Mouse (Mus musculus): ENCODE data around the gene Schip1. TPM values are rescaled to one million over a fixed set of nuclear protein-coding genes. Genes with fewer than 3 reads are reported as not detected.
A peak's percentile ranks its signal among the peaks of the same experiment; 100 is the strongest.
"Not testable (repeated sequence)": the region's sequence is repeated elsewhere in the genome, so short reads cannot be mapped to it uniquely, and the experiment has no call there.

Schip1 gene
- total and polyA plus RNA-seq, 2 experiments from 2014 or later, result 108 to 157 TPM

GRCm38 (mm10) chr3:68077406-68077805 lies 12.8 kb downstream of the Schip1 start:
- whole genome bisulfite sequencing, result 81% methylated on average over 4 of the region's 4 CpGs
- DNase-seq (ENCODE audit: low spot score), result no peak
- H3K9me3 ChIP-seq (ENCODE audit: low read length), result no peaks in the 10 kb centered on the region

GRCm38 (mm10) chr3:68085024-68085423 lies 20.4 kb downstream of the Schip1 start:
- H3K4me1 ChIP-seq (ENCODE audit: insufficient read depth, low read length), result no peaks in the 10 kb centered on the region
- H3K4me3 ChIP-seq (ENCODE audit: low read depth, low read length), result no peak overlapping the region
- no peak for ATAC-seq (ENCODE audit: low FRiP score)
- no peak for DNase-seq (ENCODE audit: low spot score)
- H3K9me3 ChIP-seq (ENCODE audit: low read length), result no peaks in the 10 kb centered on the region
- no peaks in the 10 kb centered on the region for H3K27me3 ChIP-seq (ENCODE audit: insufficient read depth, low read length)
- H3K9ac ChIP-seq (replicated peaks; ENCODE audit: low read length, poor library complexity, severe bottlenecking), result no peak overlapping the region
- H3K27ac ChIP-seq (ENCODE audit: low read depth, low read length), result no peak overlapping the region
- no peak for TF ChIP-seq CTCF (IDR thresholded peaks at IDR 0.05)
- 75% methylated on average over 2 of the region's 2 CpGs for WGBS
- no peak overlapping the region for H3K4me2 ChIP-seq (ENCODE audit: low read depth, low read length, poor library complexity, severe bottlenecking)
- no peaks in the 10 kb centered on the region for H3K36me3 ChIP-seq (ENCODE audit: insufficient read depth, low read length)

More at GRCm38 (mm10) chr3:68077406-68077805, 12.8 kb downstream of the Schip1 start:
- TF ChIP-seq CTCF (IDR thresholded peaks at IDR 0.05), result no peak
- no peak overlapping the region for H3K4me2 ChIP-seq (ENCODE audit: low read depth, low read length, poor library complexity, severe bottlenecking)
- H3K4me1 ChIP-seq (ENCODE audit: insufficient read depth, low read length), result no peaks in the 10 kb centered on the region; the same call in 1 of the 2 replicates
- H3K4me3 ChIP-seq (ENCODE audit: low read depth, low read length), result no peak overlapping the region
- no peaks in the 10 kb centered on the region for H3K36me3 ChIP-seq (ENCODE audit: insufficient read depth, low read length)
- H3K9ac ChIP-seq (replicated peaks; ENCODE audit: low read length, poor library complexity, severe bottlenecking), result no peak overlapping the region
- H3K27me3 ChIP-seq (ENCODE audit: insufficient read depth, low read length), result no peaks in the 10 kb centered on the region
- H3K27ac ChIP-seq (ENCODE audit: low read depth, low read length), result no peak overlapping the region
- ATAC-seq (ENCODE audit: low FRiP score), result no peak

- WGBS, result 76% methylated on average over 4 of the region's 4 CpGs
- no peak overlapping the region for H3K27ac ChIP-seq (ENCODE audit: low read depth, low read length)
- no peak for TF ChIP-seq CTCF (IDR thresholded peaks at IDR 0.05)
- H3K9ac ChIP-seq (replicated peaks; ENCODE audit: low read length, poor library complexity, severe bottlenecking), result no peak overlapping the region
- no peak overlapping the region for H3K4me3 ChIP-seq (ENCODE audit: low read depth, low read length)
- no peak overlapping the region for H3K4me2 ChIP-seq (ENCODE audit: low read depth, low read length, poor library complexity, severe bottlenecking)
- ATAC-seq (ENCODE audit: low FRiP score) (no peak), DNase-seq (ENCODE audit: low spot score) (no peak)
- H3K9me3 ChIP-seq (ENCODE audit: low read length), result no peaks in the 10 kb centered on the region
- H3K36me3 ChIP-seq (ENCODE audit: insufficient read depth, low read length), result no peaks in the 10 kb centered on the region
- no peaks in the 10 kb centered on the region for H3K27me3 ChIP-seq (ENCODE audit: insufficient read depth, low read length)
- no peaks in the 10 kb centered on the region for H3K4me1 ChIP-seq (ENCODE audit: insufficient read depth, low read length)
Measured at GRCm38 (mm10) chr3:68092108-68092507, 27.5 kb downstream of the Schip1 start.

- Histone ChIP-seq H3K9me3 (ENCODE audit: low read length) (no peaks in the 10 kb centered on the region), H3K9ac (replicated peaks; ENCODE audit: low read length, poor library complexity, severe bottlenecking) (no peak overlapping the region), H3K36me3 (ENCODE audit: insufficient read depth, low read length) (no peaks in the 10 kb centered on the region), H3K4me2 (ENCODE audit: low read depth, low read length, poor library complexity, severe bottlenecking) (no peak overlapping the region), H3K4me3 (ENCODE audit: low read depth, low read length) (no peak overlapping the region), H3K4me1 (ENCODE audit: insufficient read depth, low read length) (no peaks in the 10 kb centered on the region), H3K27me3 (ENCODE audit: insufficient read depth, low read length) (no peaks in the 10 kb centered on the region), H3K27ac (ENCODE audit: low read depth, low read length) (no peak overlapping the region)
- no peak for ATAC-seq (ENCODE audit: low FRiP score)
- DNase-seq (ENCODE audit: low spot score), result peak; percentile 14
- TF ChIP-seq CTCF (IDR thresholded peaks at IDR 0.05), result no peak
- 78% methylated on average over 4 of the region's 4 CpGs for WGBS
Measured at GRCm38 (mm10) chr3:68096724-68097431, 32.3 kb downstream of the Schip1 start.

GRCm38 (mm10) chr3:68099561-68099960 lies 35.0 kb downstream of the Schip1 start:
- not testable (repeated sequence) for H3K27ac ChIP-seq (ENCODE audit: low read depth, low read length); H3K27me3 ChIP-seq (ENCODE audit: insufficient read depth, low read length); H3K9me3 ChIP-seq (ENCODE audit: low read length); H3K36me3 ChIP-seq (ENCODE audit: insufficient read depth, low read length); H3K4me3 ChIP-seq (ENCODE audit: low read depth, low read length); DNase-seq (ENCODE audit: low spot score); ATAC-seq (ENCODE audit: low FRiP score); H3K4me1 ChIP-seq (ENCODE audit: insufficient read depth, low read length); H3K9ac ChIP-seq (replicated peaks; ENCODE audit: low read length, poor library complexity, severe bottlenecking); H3K4me2 ChIP-seq (ENCODE audit: low read depth, low read length, poor library complexity, severe bottlenecking)
- 85% methylated on average over 6 of the region's 6 CpGs for WGBS

- H3K9me3 ChIP-seq (ENCODE audit: low read length), result no peaks in the 10 kb centered on the region
- no peak for TF ChIP-seq CTCF (IDR thresholded peaks at IDR 0.05)
- DNase-seq (ENCODE audit: low spot score), result no peak
Measured at GRCm38 (mm10) chr3:68101343-68101742, 36.7 kb downstream of the Schip1 start.

More at GRCm38 (mm10) chr3:68101343-68101742, 36.7 kb downstream of the Schip1 start:
- H3K36me3 ChIP-seq (ENCODE audit: insufficient read depth, low read length), result no peaks in the 10 kb centered on the region
- H3K9ac ChIP-seq (replicated peaks; ENCODE audit: low read length, poor library complexity, severe bottlenecking), result no peak overlapping the region
- H3K4me1 ChIP-seq (ENCODE audit: insufficient read depth, low read length), result no peaks in the 10 kb centered on the region
- H3K27me3 ChIP-seq (ENCODE audit: insufficient read depth, low read length), result no peaks in the 10 kb centered on the region
- no peak overlapping the region for H3K4me2 ChIP-seq (ENCODE audit: low read depth, low read length, poor library complexity, severe bottlenecking)
- ATAC-seq (ENCODE audit: low FRiP score), result no peak
- no peak overlapping the region for H3K4me3 ChIP-seq (ENCODE audit: low read depth, low read length)
- no peak overlapping the region for H3K27ac ChIP-seq (ENCODE audit: low read depth, low read length)
- 73% methylated on average over 4 of the region's 4 CpGs for WGBS
